In the genomic region with DNA sequence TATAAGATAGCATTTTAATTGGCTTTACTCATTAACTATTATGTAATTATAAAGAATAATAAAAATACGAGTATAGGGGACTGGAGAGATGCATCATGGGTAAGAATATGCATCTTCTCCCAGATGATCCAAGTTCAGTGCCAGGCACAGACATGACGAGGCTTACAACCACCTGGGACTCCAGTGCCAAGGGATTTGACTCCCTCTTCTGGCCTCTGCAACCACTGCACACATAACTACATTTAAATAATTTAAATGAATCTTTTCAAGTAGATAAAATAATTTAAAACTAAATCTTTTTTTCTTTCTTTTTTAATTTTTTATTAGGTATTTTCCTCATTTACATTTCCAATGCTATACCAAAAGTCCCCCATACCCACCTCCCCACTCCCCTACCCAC, we compare ENCODE assay signal across 29 mouse cellular contexts.
DNase-seq lines count a peak whose midpoint lies in the region; ATAC-seq and TF ChIP-seq lines count a peak whose summit lies in the region.
"Had no signal": no experiment of that assay in that cellular context is flagged by ENCODE, and none has a peak within 500 bp of the region (broad histone marks: within the 10 kb centered on the region; RNA-seq: fewer than 3 reads in every experiment).

No protein-coding gene starts in this region.

- DNase-seq in heart, postnatal 0 days (ENCODE audit: low spot score), result no peak
- no peak for DNase-seq in heart, adult 18-20 months
- no peak for DNase-seq in liver, embryonic 14.5 days (ENCODE audit: low read depth in 3 of 3, low spot score in 3 of 3)
- peak; percentile 36 for DNase-seq in R1 (ENCODE audit: low read depth, low spot score)
- no peak for DNase-seq in spleen, adult 12 weeks (ENCODE audit: low spot score)
- DNase-seq: adrenal gland, postnatal 14 days; cerebellum, adult 11-12 months; cerebellum, adult 9-11 months; embryo, embryonic 11 days; gastrocnemius, postnatal 36 days; heart, postnatal 10 days; kidney, adult 18-20 months; kidney, postnatal 14 days; layer of hippocampus, adult 9-11 months; lung, postnatal 4 days; thymus, postnatal 14 days had no signal

- 0 out of 2 replicates have a peak, but pooled peaks have one; percentile 3 for TF ChIP-seq CTCF in heart, postnatal 0 days (IDR thresholded peaks at IDR 0.05; ENCODE audit: low read depth)
- TF ChIP-seq CTCF in liver, embryonic 14.5 days (IDR thresholded peaks at IDR 0.05; ENCODE audit: low read depth), result 0 out of 2 replicates have a peak, but pooled peaks have one; percentile 6
- peak; percentile 7 for TF ChIP-seq CTCF in ES-Bruce4 (IDR thresholded peaks at IDR 0.05; ENCODE audit: low read depth, low read length)

- no peak overlapping the region for H3K27ac ChIP-seq in heart, postnatal 0 days (ENCODE audit: low read depth)
- H3K27ac ChIP-seq in liver, embryonic 14.5 days, result no peak overlapping the region
- no peak overlapping the region for H3K27ac ChIP-seq in liver, embryonic 12.5 days
- H3K27ac ChIP-seq in ES-Bruce4 (ENCODE audit: insufficient read depth, low read length), result no peak overlapping the region
- H3K27ac ChIP-seq: embryonic facial prominence, embryonic 12.5 days; hindbrain, embryonic 14.5 days; limb, embryonic 10.5 days; limb, embryonic 15.5 days; midbrain, embryonic 12.5 days; neural tube, embryonic 12.5 days had no signal

- no peak for ATAC-seq in heart, postnatal 0 days (ENCODE audit: insufficient read depth, low read depth)
- ATAC-seq in liver, embryonic 14.5 days (ENCODE audit: insufficient read depth), result no peak
- no peak for ATAC-seq in liver, embryonic 12.5 days
- ATAC-seq: CD4-positive, CD25-positive, alpha-beta regulatory T cell, adult 4 months; forebrain, embryonic 14.5 days had no signal

- H3K4me3 ChIP-seq in heart, postnatal 0 days (ENCODE audit: low read depth, low read length), result no peak overlapping the region
- H3K4me3 ChIP-seq in liver, embryonic 14.5 days (ENCODE audit: insufficient read depth in 1 of 2, low read depth in 2 of 2, low read length in 2 of 2), result no peak overlapping the region
- H3K4me3 ChIP-seq in liver, embryonic 12.5 days, result no peak overlapping the region
- H3K4me3 ChIP-seq in ES-Bruce4 (ENCODE audit: low read depth, low read length), result no peak overlapping the region
- H3K4me3 ChIP-seq: embryonic facial prominence, embryonic 12.5 days; limb, embryonic 10.5 days; limb, embryonic 15.5 days; megakaryocyte, embryonic 14.5 days; midbrain, embryonic 12.5 days; myocyte; neural tube, embryonic 12.5 days had no signal

- H3K4me1 ChIP-seq in heart, postnatal 0 days (ENCODE audit: control insufficient read depth, insufficient read depth), result no peaks in the 10 kb centered on the region
- no peaks in the 10 kb centered on the region for H3K4me1 ChIP-seq in liver, embryonic 14.5 days (replicated peaks; ENCODE audit: control insufficient read depth in 2 of 2, insufficient read depth in 2 of 2, low read length in 1 of 2)
- no peaks in the 10 kb centered on the region for H3K4me1 ChIP-seq in liver, embryonic 12.5 days
- H3K4me1 ChIP-seq in ES-Bruce4 (ENCODE audit: control insufficient read depth, insufficient read depth, low read length), result no peaks in the 10 kb centered on the region
- H3K4me1 ChIP-seq: embryonic facial prominence, embryonic 12.5 days; limb, embryonic 10.5 days; limb, embryonic 15.5 days; midbrain, embryonic 12.5 days; neural tube, embryonic 12.5 days had no signal

- no peaks in the 10 kb centered on the region for H3K27me3 ChIP-seq in heart, postnatal 0 days (ENCODE audit: control insufficient read depth, insufficient read depth, low read length)
- no peaks in the 10 kb centered on the region for H3K27me3 ChIP-seq in liver, embryonic 14.5 days (ENCODE audit: control insufficient read depth, insufficient read depth, low read length)
- H3K27me3 ChIP-seq in liver, embryonic 12.5 days (replicated peaks), result no peaks in the 10 kb centered on the region
- H3K27me3 ChIP-seq in ES-Bruce4 (ENCODE audit: control insufficient read depth, insufficient read depth, low read length, poor library complexity, severe bottlenecking), result no peaks in the 10 kb centered on the region
- H3K27me3 ChIP-seq: embryonic facial prominence, embryonic 12.5 days; limb, embryonic 15.5 days; midbrain, embryonic 12.5 days; neural tube, embryonic 12.5 days had no signal

- H3K9me3 ChIP-seq in heart, postnatal 0 days (replicated peaks; ENCODE audit: control insufficient read depth, low read length), result no peaks in the 10 kb centered on the region
- no peaks in the 10 kb centered on the region for H3K9me3 ChIP-seq in liver, embryonic 14.5 days (ENCODE audit: control insufficient read depth, low read length)
- no peaks in the 10 kb centered on the region for H3K9me3 ChIP-seq in liver, embryonic 12.5 days (replicated peaks)
- H3K9me3 ChIP-seq in ES-Bruce4 (replicated peaks; ENCODE audit: control insufficient read depth, insufficient read depth, low read length, poor library complexity, severe bottlenecking), result no peaks in the 10 kb centered on the region
- H3K9me3 ChIP-seq: embryonic facial prominence, embryonic 12.5 days; limb, embryonic 10.5 days; limb, embryonic 15.5 days; megakaryocyte, embryonic 14.5 days; midbrain, embryonic 12.5 days; neural tube, embryonic 12.5 days had no signal

- TF ChIP-seq EP300 in heart, postnatal 0 days (IDR thresholded peaks at IDR 0.05; ENCODE audit: low read depth), result no peak
- TF ChIP-seq EP300 in liver, embryonic 14.5 days (IDR thresholded peaks at IDR 0.05; ENCODE audit: low read depth), result no peak
- no peak for TF ChIP-seq EP300 in ES-Bruce4 (IDR thresholded peaks at IDR 0.05; ENCODE audit: insufficient read depth, low read depth, low read length)

- H3K4me2 ChIP-seq in heart, postnatal 0 days (ENCODE audit: low read depth, low read length), result no peak overlapping the region
- no peak overlapping the region for H3K4me2 ChIP-seq in liver, embryonic 14.5 days (ENCODE audit: low read depth)
- H3K4me2 ChIP-seq in liver, embryonic 12.5 days, result no peak overlapping the region
- H3K4me2 ChIP-seq: embryonic facial prominence, embryonic 12.5 days; heart, embryonic 11.5 days; hindbrain, embryonic 14.5 days; limb, embryonic 15.5 days; midbrain, embryonic 12.5 days; neural tube, embryonic 12.5 days had no signal

- TF ChIP-seq POLR2A in ES-Bruce4 (IDR thresholded peaks at IDR 0.05; ENCODE audit: insufficient read depth, low read length), result no peak

- WGBS in heart, postnatal 0 days, result 75% methylated on average over 2 of the region's 2 CpGs
- WGBS in liver, embryonic 14.5 days (ENCODE audit: insufficient replicate concordance), result 52% methylated on average over 2 of the region's 2 CpGs
- 50% methylated on average over 2 of the region's 2 CpGs for WGBS in liver, embryonic 12.5 days (ENCODE audit: insufficient replicate concordance)

- H3K9ac ChIP-seq in heart, postnatal 0 days (replicated peaks; ENCODE audit: low read depth, low read length), result no peak overlapping the region
- H3K9ac ChIP-seq in liver, embryonic 14.5 days (replicated peaks), result no peak overlapping the region
- H3K9ac ChIP-seq in liver, embryonic 12.5 days, result no peak overlapping the region
- H3K9ac ChIP-seq in ES-Bruce4 (ENCODE audit: low read depth, poor library complexity, severe bottlenecking), result no peak overlapping the region
- H3K9ac ChIP-seq: embryonic facial prominence, embryonic 12.5 days; hindbrain, embryonic 14.5 days; limb, embryonic 15.5 days; midbrain, embryonic 12.5 days; neural tube, embryonic 12.5 days had no signal

- H3K36me3 ChIP-seq in heart, postnatal 0 days (replicated peaks; ENCODE audit: control insufficient read depth, insufficient read depth, low read length), result no peaks in the 10 kb centered on the region
- no peaks in the 10 kb centered on the region for H3K36me3 ChIP-seq in liver, embryonic 14.5 days (replicated peaks; ENCODE audit: control insufficient read depth, insufficient read depth, low read depth)
- H3K36me3 ChIP-seq in liver, embryonic 12.5 days, result no peaks in the 10 kb centered on the region
- no peaks in the 10 kb centered on the region for H3K36me3 ChIP-seq in ES-Bruce4 (ENCODE audit: control insufficient read depth, insufficient read depth, low read length, poor library complexity, severe bottlenecking)
- H3K36me3 ChIP-seq: embryonic facial prominence, embryonic 12.5 days; limb, embryonic 10.5 days; limb, embryonic 15.5 days; midbrain, embryonic 12.5 days; neural tube, embryonic 12.5 days had no signal
